Mouse (Mus musculus) forebrain, embryonic 14.5 days (tissue): ENCODE data around the gene Aco2. TPM values are rescaled to one million over a fixed set of nuclear protein-coding genes. Genes with fewer than 3 reads are reported as not detected.

Experiments used
- ATAC-seq: fragments of 200-750 bp; cut with Nextera tagmentation; 2 replicates; pipeline ENCODE4 v1.8.0; 2017; ENCODE audit warnings: mild to moderate bottlenecking, moderate library complexity
- DNase-seq: peaks from one replicate; pipeline ENCODE4 v3.0.0-alpha.2; 2015; ENCODE audit warnings: low spot score
- H3K27ac ChIP-seq: fragments of 300-500 bp; sonication (generic); 2 replicates; pipeline ENCODE4 v1.5.1; 2014; ENCODE audit warnings: low read depth, mild to moderate bottlenecking, control low read depth, low read length, moderate library complexity
- H3K27me3 ChIP-seq: fragments of 300-500 bp; sonication (generic); replicated peaks from 2 replicates; pipeline ENCODE4 v1.6.1; 2014; ENCODE audit warnings: low read length, control low read depth, mixed read lengths; ENCODE audit not compliant: control insufficient read depth, insufficient read depth
- H3K36me3 ChIP-seq: fragments of 300-500 bp; sonication (generic); 2 replicates; pipeline ENCODE4 v1.6.1; 2014; ENCODE audit warnings: low read length, control low read depth; ENCODE audit not compliant: control insufficient read depth, insufficient read depth
- H3K4me1 ChIP-seq: fragments of 300-500 bp; sonication (generic); 2 replicates; pipeline ENCODE4 v1.6.1; 2014; ENCODE audit warnings: antibody characterized with exemption, low read length, control low read depth; ENCODE audit not compliant: control insufficient read depth, insufficient read depth
- H3K4me2 ChIP-seq: fragments of 300-500 bp; sonication (generic); 2 replicates; pipeline ENCODE4 v1.6.1; 2014; ENCODE audit warnings: mild to moderate bottlenecking, control low read depth, low read length
- H3K4me3 ChIP-seq: fragments of 300-500 bp; sonication (generic); 2 replicates; pipeline ENCODE4 v1.5.1; 2014; ENCODE audit warnings: low read depth, low read length, control low read depth
- H3K9ac ChIP-seq: fragments of 300-500 bp; sonication (generic); 2 replicates; pipeline ENCODE4 v1.6.1; 2014; ENCODE audit warnings: mild to moderate bottlenecking, low read length, control low read depth, moderate library complexity
- H3K9me3 ChIP-seq: fragments of 300-500 bp; sonication (generic); replicated peaks from 2 replicates; pipeline ENCODE4 v1.6.1; 2016; ENCODE audit warnings: low read length, control low read depth, mixed read lengths; ENCODE audit not compliant: control insufficient read depth
- WGBS: fragments of 180-500 bp; shearing (Covaris S2); extraction: QIAGEN DNeasy Blood & Tissue Kit; methylation state at CpG from one replicate; pipeline ENCODE4 v1.1.7; 2014; 5-methylcytosine and 5-hydroxymethylcytosine counted together
- polyA plus RNA-seq: library from polyadenylated mRNA; unstranded; fragments of >200 nt; fragmentation: Nextera tagmentation; extraction: Ambion mirVana; gene quantifications from 2 replicates; pipeline ENCODE4 v1.2.1, GENCODE M21; 2014

The Aco2 gene
- polyA plus RNA-seq, 1 experiment from 2014 or later, result 204 TPM

GRCm38 (mm10) chr15:81850718-81851117 is 21.4 kb upstream of the Aco2 start:
- Histone ChIP-seq H3K27ac (no peak overlapping the region), H3K9me3 (no peaks in the 10 kb centered on the region), H3K4me1 (no peaks in the 10 kb centered on the region), H3K4me3 (no peak overlapping the region), H3K9ac (no peak overlapping the region), H3K36me3 (peaks cover 47% of the 10 kb centered on the region), H3K27me3 (no peaks in the 10 kb centered on the region), H3K4me2 (no peak overlapping the region)
- ATAC-seq, result no peak
- no peak for DNase-seq
- WGBS, result 88% methylated on average over 14 of the region's 14 CpGs

DNA sequence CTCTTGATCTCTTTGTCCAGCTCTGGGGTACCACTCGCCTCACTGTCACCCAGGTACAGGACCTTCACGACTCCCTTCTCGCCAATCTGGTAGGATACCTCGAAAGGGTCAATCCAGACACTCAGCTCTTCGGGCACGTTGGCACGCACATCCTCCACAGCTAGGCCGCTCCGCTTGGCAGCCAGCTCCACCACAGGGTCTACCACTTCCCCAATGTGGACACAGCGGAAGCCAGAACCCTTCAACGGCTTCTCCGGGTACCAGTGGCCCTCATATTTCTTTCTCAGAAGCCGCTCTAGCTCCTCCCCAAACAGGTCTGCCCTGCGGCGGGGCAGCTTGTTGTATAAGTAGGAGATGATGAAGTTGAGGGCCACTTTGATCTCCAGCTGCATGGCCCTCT is 20.7 kb upstream of the Aco2 start:
- H3K27ac ChIP-seq, result no peak overlapping the region
- no peaks in the 10 kb centered on the region for H3K27me3 ChIP-seq
- peaks cover 47% of the 10 kb centered on the region for H3K36me3 ChIP-seq
- ATAC-seq, result no peak
- DNase-seq, result no peak
- H3K4me3 ChIP-seq, result no peak overlapping the region
- no peaks in the 10 kb centered on the region for H3K9me3 ChIP-seq
- H3K4me1 ChIP-seq, result no peaks in the 10 kb centered on the region
- WGBS, result 97% methylated on average over 15 of the region's 15 CpGs
- H3K9ac ChIP-seq, result no peak overlapping the region
- H3K4me2 ChIP-seq, result no peak overlapping the region

GRCm38 (mm10) chr15:81852411-81853000 is 19.6 kb upstream of the Aco2 start:
- Histone ChIP-seq H3K9me3 (no peaks in the 10 kb centered on the region), H3K9ac (no peak overlapping the region), H3K27me3 (no peaks in the 10 kb centered on the region), H3K4me2 (no peak overlapping the region), H3K27ac (no peak overlapping the region), H3K4me3 (no peak overlapping the region), H3K36me3 (peaks cover 47% of the 10 kb centered on the region), H3K4me1 (no peaks in the 10 kb centered on the region)
- WGBS, result 94% methylated on average over 9 of the region's 9 CpGs
- ATAC-seq, result no peak
- no peak for DNase-seq

GRCm38 (mm10) chr15:81853081-81853480 is 19.0 kb upstream of the Aco2 start:
- peaks cover 42% of the 10 kb centered on the region for H3K36me3 ChIP-seq
- no peaks in the 10 kb centered on the region for H3K4me1 ChIP-seq
- no peaks in the 10 kb centered on the region for H3K27me3 ChIP-seq
- H3K9ac ChIP-seq, result no peak overlapping the region
- ATAC-seq (no peak), DNase-seq (no peak)
- H3K27ac ChIP-seq, result no peak overlapping the region
- no peak overlapping the region for H3K4me3 ChIP-seq
- WGBS, result 88% methylated on average over 7 of the region's 7 CpGs
- no peak overlapping the region for H3K4me2 ChIP-seq
- H3K9me3 ChIP-seq, result no peaks in the 10 kb centered on the region

DNA sequence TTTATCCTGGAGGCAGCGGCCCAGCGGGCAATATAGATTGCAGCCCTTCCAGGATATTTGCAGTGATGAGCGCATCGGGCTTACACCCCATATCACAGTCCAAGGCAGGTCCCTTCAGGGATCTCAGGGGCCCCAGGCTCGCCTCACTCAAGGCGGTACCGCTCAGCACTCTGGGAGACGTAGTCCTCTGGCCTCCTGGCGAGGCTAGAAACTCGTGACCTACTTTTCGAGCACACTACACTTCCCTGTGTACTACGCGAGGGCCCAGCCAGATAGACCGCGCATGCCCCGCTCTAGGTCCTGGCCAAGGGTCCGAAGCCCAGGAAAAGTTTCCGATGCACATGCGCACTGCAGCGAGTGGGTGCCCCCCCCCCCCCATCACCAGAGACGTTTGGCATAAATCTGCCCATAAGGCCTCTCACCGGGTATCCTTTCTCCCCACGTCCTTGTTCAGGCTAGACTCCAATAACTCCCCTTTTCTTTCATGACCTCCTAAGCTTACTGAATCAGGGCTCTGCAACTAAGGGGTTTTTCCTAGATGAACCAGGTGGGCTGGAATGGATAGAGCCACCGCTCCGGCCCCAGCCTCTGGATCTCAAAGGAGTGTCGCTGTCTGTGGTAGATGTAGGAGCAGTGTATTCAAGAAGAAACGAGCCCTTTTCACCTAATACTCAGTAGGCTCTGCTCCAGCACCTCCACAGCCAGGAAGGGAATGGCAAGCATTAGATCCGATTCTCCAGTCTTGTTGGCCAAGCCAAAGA is 15.9 kb upstream of the Aco2 start:
- peaks cover 18% of the 10 kb centered on the region for H3K36me3 ChIP-seq
- H3K4me1 ChIP-seq, result peaks cover 7% of the 10 kb centered on the region
- no peaks in the 10 kb centered on the region for H3K9me3 ChIP-seq
- no peaks in the 10 kb centered on the region for H3K27me3 ChIP-seq
- H3K9ac ChIP-seq, result peak overlapping the region; percentile 86
- DNase-seq (peak; percentile 96), ATAC-seq (peak; percentile 87)
- peak overlapping the region; percentile 96 for H3K4me2 ChIP-seq
- peak overlapping the region; percentile 67 for H3K27ac ChIP-seq
- WGBS, result 0% methylated on average over 28 of the region's 28 CpGs
- peak overlapping the region; percentile 73 for H3K4me3 ChIP-seq

- Histone ChIP-seq H3K27ac (peak overlapping the region; percentile 91), H3K4me3 (peak overlapping the region; percentile 73), H3K4me2 (peak overlapping the region; percentile 96), H3K27me3 (no peaks in the 10 kb centered on the region), H3K36me3 (peaks cover 8% of the 10 kb centered on the region; the same call in 1 of the 2 replicates), H3K9ac (peak overlapping the region; percentile 86), H3K4me1 (peaks cover 7% of the 10 kb centered on the region), H3K9me3 (no peaks in the 10 kb centered on the region)
- ATAC-seq (no peak), DNase-seq (peak; percentile 31)
- under 1% methylated on average over 14 of the region's 14 CpGs for WGBS
These were observed 15.0 kb upstream of the Aco2 start for GRCm38 (mm10) chr15:81856938-81857723.

DNA sequence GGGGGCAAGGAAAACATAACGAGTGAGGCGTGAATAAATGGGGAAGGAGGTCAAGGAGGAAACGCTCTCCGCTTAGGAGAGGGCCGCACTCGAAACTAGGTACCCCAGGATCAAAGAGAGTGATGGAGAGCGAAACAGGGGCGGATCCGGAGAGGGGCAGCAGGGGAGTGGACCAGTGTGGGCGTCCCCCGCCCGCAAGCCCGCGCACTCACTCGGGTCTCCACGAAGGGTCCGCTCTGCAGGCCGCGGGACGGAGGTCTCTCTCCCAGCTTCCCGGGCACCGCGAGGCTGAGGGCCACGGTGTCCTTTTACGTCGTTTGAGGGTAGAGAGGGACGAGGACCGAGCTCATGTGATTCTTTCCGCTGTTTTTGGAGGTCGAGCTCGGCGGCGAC is 14.4 kb upstream of the Aco2 start:
- DNase-seq (peak; percentile 41), ATAC-seq (no peak)
- Histone ChIP-seq H3K36me3 (0 out of 2 replicates have a peak, but pooled peaks cover 4% of the 10 kb centered on the region), H3K9me3 (no peaks in the 10 kb centered on the region), H3K4me3 (peak overlapping the region; percentile 73), H3K9ac (peak overlapping the region; percentile 86), H3K27me3 (no peaks in the 10 kb centered on the region), H3K27ac (peak overlapping the region; percentile 91), H3K4me1 (peaks cover 7% of the 10 kb centered on the region), H3K4me2 (peak overlapping the region; percentile 96)
- under 1% methylated on average over 33 of the region's 33 CpGs for WGBS

- 0 out of 2 replicates have a peak, but pooled peaks have one; percentile 1 for ATAC-seq
- H3K27me3 ChIP-seq, result no peaks in the 10 kb centered on the region
- under 1% methylated on average over 23 of the region's 23 CpGs for WGBS
- H3K9me3 ChIP-seq, result no peaks in the 10 kb centered on the region
- H3K4me3 ChIP-seq, result peak overlapping the region; percentile 73
- peak overlapping the region; percentile 86 for H3K9ac ChIP-seq
- H3K36me3 ChIP-seq, result 0 out of 2 replicates have a peak, but pooled peaks cover 4% of the 10 kb centered on the region
- H3K4me1 ChIP-seq, result peaks cover 7% of the 10 kb centered on the region
- H3K27ac ChIP-seq, result peak overlapping the region; percentile 91
- DNase-seq, result peak; percentile 93
- peak overlapping the region; percentile 96 for H3K4me2 ChIP-seq
These were observed 14.0 kb upstream of the Aco2 start for GRCm38 (mm10) chr15:81858138-81858516.
